9 mouse cellular contexts compared by ENCODE assay signal in the genomic region with DNA sequence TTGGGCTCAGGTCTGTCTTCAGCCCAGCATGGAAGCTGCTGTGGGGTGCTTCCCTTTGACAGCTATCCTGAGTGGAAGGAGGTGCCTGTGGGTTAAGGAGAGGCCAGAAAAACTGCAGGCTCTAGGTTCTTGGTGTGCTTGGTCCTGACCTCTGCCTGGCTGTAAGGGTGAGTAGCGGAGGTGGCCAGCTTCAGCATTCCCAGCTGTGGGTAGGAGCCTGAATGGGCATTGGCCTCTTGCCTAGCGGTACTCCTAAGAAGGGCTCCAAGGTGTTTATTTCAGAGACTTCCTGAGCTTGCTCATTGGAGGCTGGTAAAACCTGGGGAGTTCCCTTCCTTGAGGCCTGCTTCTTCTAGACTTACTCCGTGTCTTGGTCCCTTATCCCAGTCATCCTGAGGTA. TPM values are rescaled to one million over a fixed set of nuclear protein-coding genes. Genes with fewer than 3 reads are reported as not detected.
DNase-seq lines count a peak whose midpoint lies in the region; ATAC-seq and TF ChIP-seq lines count a peak whose summit lies in the region.
"Had no signal": no experiment of that assay in that cellular context is flagged by ENCODE, and none has a peak within 500 bp of the region (broad histone marks: within the 10 kb centered on the region; RNA-seq: fewer than 3 reads in every experiment).

No protein-coding gene starts in this region.

- no peak for TF ChIP-seq POLR2A in thymus, adult 2 months (IDR thresholded peaks at IDR 0.05; ENCODE audit: control insufficient read depth, extremely low read depth, insufficient read depth, low read length, poor library complexity)

- no peak overlapping the region for H3K4me2 ChIP-seq in heart, embryonic 13.5 days
- no peak overlapping the region for H3K4me2 ChIP-seq in neural tube, embryonic 13.5 days
- H3K4me2 ChIP-seq in neural tube, embryonic 15.5 days = no peak overlapping the region
- H3K4me2 ChIP-seq in heart, embryonic 16.5 days (ENCODE audit: low read depth, low read length) = peak overlapping the region; percentile 40; the same call in 1 of the 2 replicates
- no peak overlapping the region for H3K4me2 ChIP-seq in stomach, postnatal 0 days (replicated peaks; ENCODE audit: low read depth)

- no peaks in the 10 kb centered on the region for H3K9me3 ChIP-seq in heart, embryonic 13.5 days
- H3K9me3 ChIP-seq in neural tube, embryonic 13.5 days = 0 out of 2 replicates have a peak, but pooled peaks cover 3% of the 10 kb centered on the region
- 0 out of 2 replicates have a peak, but pooled peaks cover 3% of the 10 kb centered on the region for H3K9me3 ChIP-seq in neural tube, embryonic 15.5 days (replicated peaks)
- no peaks in the 10 kb centered on the region for H3K9me3 ChIP-seq in heart, embryonic 16.5 days (replicated peaks; ENCODE audit: control insufficient read depth, low read length)
- no peaks in the 10 kb centered on the region for H3K9me3 ChIP-seq in stomach, postnatal 0 days (ENCODE audit: control insufficient read depth, low read length)

- 72% methylated on average over 3 of the region's 3 CpGs for WGBS in heart, embryonic 13.5 days
- 80% methylated on average over 3 of the region's 3 CpGs for WGBS in neural tube, embryonic 13.5 days
- 81% methylated on average over 3 of the region's 3 CpGs for WGBS in neural tube, embryonic 15.5 days
- 65% methylated on average over 3 of the region's 3 CpGs for WGBS in heart, embryonic 16.5 days
- 73% methylated on average over 3 of the region's 3 CpGs for WGBS in stomach, postnatal 0 days
- 94% methylated on average over 3 of the region's 3 CpGs for WGBS in thymus, adult 2 months

- DNase-seq in heart, postnatal 14 days = no peak
- no peak for DNase-seq in stomach, postnatal 0 days (ENCODE audit: low spot score)
- DNase-seq in thymus, adult 2 months = no peak
- no peak for DNase-seq in ovary, adult 18-20 months (ENCODE audit: low spot score)

- TF ChIP-seq CTCF in stomach, postnatal 0 days (IDR thresholded peaks at IDR 0.05; ENCODE audit: low read depth) = no peak
- no peak for TF ChIP-seq CTCF in thymus, adult 2 months (IDR thresholded peaks at IDR 0.05; ENCODE audit: borderline replicate concordance, control insufficient read depth, extremely low read depth, insufficient read depth, low read length, poor library complexity)

- no peak for ATAC-seq in heart, embryonic 13.5 days (ENCODE audit: extremely low read depth, insufficient number of reproducible peaks, low FRiP score, low TSS enrichment)
- no peak for ATAC-seq in neural tube, embryonic 13.5 days (ENCODE audit: low read depth)
- ATAC-seq in neural tube, embryonic 15.5 days (ENCODE audit: low FRiP score) = no peak
- ATAC-seq in heart, embryonic 16.5 days (replicated peaks; ENCODE audit: extremely low read depth, insufficient read depth, low FRiP score) = no peak
- ATAC-seq in stomach, postnatal 0 days (ENCODE audit: low FRiP score, low TSS enrichment) = no peak

- peaks cover 61% of the 10 kb centered on the region for H3K4me1 ChIP-seq in heart, embryonic 13.5 days
- H3K4me1 ChIP-seq in neural tube, embryonic 13.5 days (replicated peaks) = peaks cover 26% of the 10 kb centered on the region
- peaks cover 19% of the 10 kb centered on the region for H3K4me1 ChIP-seq in neural tube, embryonic 15.5 days
- peaks cover 41% of the 10 kb centered on the region for H3K4me1 ChIP-seq in heart, embryonic 16.5 days (ENCODE audit: control insufficient read depth, insufficient read depth, low read length)
- H3K4me1 ChIP-seq in stomach, postnatal 0 days (replicated peaks; ENCODE audit: control insufficient read depth, insufficient read depth) = no peaks in the 10 kb centered on the region
- H3K4me1 ChIP-seq in thymus, adult 2 months (replicated peaks; ENCODE audit: control insufficient read depth, insufficient read depth, low read length) = peaks cover 31% of the 10 kb centered on the region

- no peak overlapping the region for H3K4me3 ChIP-seq in heart, embryonic 13.5 days
- H3K4me3 ChIP-seq in neural tube, embryonic 13.5 days = no peak overlapping the region
- no peak overlapping the region for H3K4me3 ChIP-seq in neural tube, embryonic 15.5 days (replicated peaks)
- no peak overlapping the region for H3K4me3 ChIP-seq in heart, embryonic 16.5 days (ENCODE audit: low read length)
- no peak overlapping the region for H3K4me3 ChIP-seq in stomach, postnatal 0 days (ENCODE audit: low read depth, low read length)
- no peak overlapping the region for H3K4me3 ChIP-seq in thymus, adult 2 months (ENCODE audit: control insufficient read depth, insufficient read depth, low read length)
- H3K4me3 ChIP-seq: erythroblast, embryonic 14.5 days had no signal

- peak overlapping the region; percentile 75 for H3K27ac ChIP-seq in heart, embryonic 13.5 days (replicated peaks)
- 0 out of 2 replicates have a peak overlapping the region, but pooled peaks have one; percentile 18 for H3K27ac ChIP-seq in neural tube, embryonic 13.5 days (replicated peaks)
- H3K27ac ChIP-seq in neural tube, embryonic 15.5 days (replicated peaks) = no peak overlapping the region
- peak overlapping the region; percentile 54 for H3K27ac ChIP-seq in heart, embryonic 16.5 days (ENCODE audit: low read length)
- H3K27ac ChIP-seq in stomach, postnatal 0 days (replicated peaks) = 0 out of 2 replicates have a peak overlapping the region, but pooled peaks have one; percentile 2
- no peak overlapping the region for H3K27ac ChIP-seq in thymus, adult 2 months (ENCODE audit: control insufficient read depth, insufficient read depth, low read length)

- H3K9ac ChIP-seq in heart, embryonic 13.5 days = no peak overlapping the region
- no peak overlapping the region for H3K9ac ChIP-seq in neural tube, embryonic 13.5 days
- H3K9ac ChIP-seq in neural tube, embryonic 15.5 days (replicated peaks) = no peak overlapping the region
- peak overlapping the region; percentile 3; the same call in 1 of the 2 replicates for H3K9ac ChIP-seq in heart, embryonic 16.5 days (ENCODE audit: low read length)
- no peak overlapping the region for H3K9ac ChIP-seq in stomach, postnatal 0 days (ENCODE audit: low read length)

- no peak for TF ChIP-seq EP300 in stomach, postnatal 0 days (optimal IDR thresholded peaks at IDR 0.05)

- intact Hi-C loops in heart, postnatal 14 days (cut with DNase I) = no loop called here

- H3K27me3 ChIP-seq in heart, embryonic 13.5 days (replicated peaks) = no peaks in the 10 kb centered on the region
- no peaks in the 10 kb centered on the region for H3K27me3 ChIP-seq in neural tube, embryonic 13.5 days
- no peaks in the 10 kb centered on the region for H3K27me3 ChIP-seq in neural tube, embryonic 15.5 days (replicated peaks)
- no peaks in the 10 kb centered on the region for H3K27me3 ChIP-seq in heart, embryonic 16.5 days (ENCODE audit: control insufficient read depth, insufficient read depth, low read length)
- no peaks in the 10 kb centered on the region for H3K27me3 ChIP-seq in stomach, postnatal 0 days (ENCODE audit: control insufficient read depth, insufficient read depth, low read length)
- H3K27me3 ChIP-seq in thymus, adult 2 months (ENCODE audit: control insufficient read depth, insufficient read depth, low read length) = no peaks in the 10 kb centered on the region

- H3K36me3 ChIP-seq in heart, embryonic 13.5 days = peaks cover 25% of the 10 kb centered on the region
- peaks cover 30% of the 10 kb centered on the region for H3K36me3 ChIP-seq in neural tube, embryonic 13.5 days
- peaks cover 21% of the 10 kb centered on the region for H3K36me3 ChIP-seq in neural tube, embryonic 15.5 days
- H3K36me3 ChIP-seq in heart, embryonic 16.5 days (ENCODE audit: control insufficient read depth, insufficient read depth) = peaks cover 14% of the 10 kb centered on the region
- H3K36me3 ChIP-seq in stomach, postnatal 0 days (ENCODE audit: control insufficient read depth, insufficient read depth, low read length) = peaks cover 10% of the 10 kb centered on the region
- peaks cover 25% of the 10 kb centered on the region for H3K36me3 ChIP-seq in thymus, adult 2 months (ENCODE audit: control insufficient read depth, insufficient read depth, low read length)

RNA-seq across cellular contexts. Expression of gene Cds2, which starts 28.3 kb away (rescaled TPM):
- polyA plus RNA-seq in heart, embryonic 13.5 days (2015; fragmentation: Nextera tagmentation; extraction: Ambion mirVana) = 14.9 and 15.4 TPM in 2 replicates
- total RNA-seq in heart, postnatal 14 days (2021) = 10 to 100 TPM; 80.1 to 91.4 TPM
- polyA plus RNA-seq in neural tube, embryonic 13.5 days (2015; fragmentation: Nextera tagmentation; extraction: Ambion mirVana) = 49.6 and 53.6 TPM in 2 replicates
- 49.4 and 57.8 TPM in 2 replicates for polyA plus RNA-seq in neural tube, embryonic 15.5 days (2015; fragmentation: Nextera tagmentation; extraction: Ambion mirVana)
- 24.6 and 28.2 TPM in 2 replicates for polyA plus RNA-seq in heart, embryonic 16.5 days (2015; fragmentation: Nextera tagmentation; extraction: Ambion mirVana)
- polyA plus RNA-seq in stomach, postnatal 0 days (2015; fragmentation: Nextera tagmentation; extraction: Ambion mirVana) = 12.6 and 13.1 TPM in 2 replicates
- 74.7 and 77.9 TPM in 2 replicates for polyA plus RNA-seq in thymus, adult 2 months (2012; rRNA removed)

RNA-seq across cellular contexts. Expression of gene Pcna, which starts 38.2 kb away (rescaled TPM):
- 167 and 180 TPM in 2 replicates for polyA plus RNA-seq in heart, embryonic 13.5 days (2015; fragmentation: Nextera tagmentation; extraction: Ambion mirVana)
- 10 to 100 TPM; 40.2 to 57.8 TPM for total RNA-seq in heart, postnatal 14 days (2021)
- 110 and 127 TPM in 2 replicates for polyA plus RNA-seq in neural tube, embryonic 13.5 days (2015; fragmentation: Nextera tagmentation; extraction: Ambion mirVana)
- polyA plus RNA-seq in neural tube, embryonic 15.5 days (2015; fragmentation: Nextera tagmentation; extraction: Ambion mirVana) = 98.3 and 150 TPM in 2 replicates
- 151 and 206 TPM in 2 replicates for polyA plus RNA-seq in heart, embryonic 16.5 days (2015; fragmentation: Nextera tagmentation; extraction: Ambion mirVana)
- polyA plus RNA-seq in stomach, postnatal 0 days (2015; fragmentation: Nextera tagmentation; extraction: Ambion mirVana) = 108 and 110 TPM in 2 replicates
- polyA plus RNA-seq in thymus, adult 2 months (2012; rRNA removed) = 382 and 470 TPM in 2 replicates

RNA-seq across cellular contexts. Expression of gene Tmem230, which starts 43.7 kb away (rescaled TPM):
- 35.5 and 40.8 TPM in 2 replicates for polyA plus RNA-seq in heart, embryonic 13.5 days (2015; fragmentation: Nextera tagmentation; extraction: Ambion mirVana)
- total RNA-seq in heart, postnatal 14 days (2021) = 10 to 100 TPM; 20.2 to 23.7 TPM
- polyA plus RNA-seq in neural tube, embryonic 13.5 days (2015; fragmentation: Nextera tagmentation; extraction: Ambion mirVana) = 51.7 and 58.1 TPM in 2 replicates
- 40.8 and 42.8 TPM in 2 replicates for polyA plus RNA-seq in neural tube, embryonic 15.5 days (2015; fragmentation: Nextera tagmentation; extraction: Ambion mirVana)
- 37.3 and 46.5 TPM in 2 replicates for polyA plus RNA-seq in heart, embryonic 16.5 days (2015; fragmentation: Nextera tagmentation; extraction: Ambion mirVana)
- polyA plus RNA-seq in stomach, postnatal 0 days (2015; fragmentation: Nextera tagmentation; extraction: Ambion mirVana) = 28.6 and 29.4 TPM in 2 replicates
- 75.0 and 82.6 TPM in 2 replicates for polyA plus RNA-seq in thymus, adult 2 months (2012; rRNA removed)

Comparison
In these comparisons a context has a peak if more than half of its experiments do, and no peak if none do; other contexts are left out.
1. H3K27ac ChIP-seq: peak in heart, embryonic 13.5 days (single experiment), neural tube, embryonic 13.5 days (single experiment), heart, embryonic 16.5 days (single experiment) and stomach, postnatal 0 days (single experiment); none in neural tube, embryonic 15.5 days (single experiment) and thymus, adult 2 months (single experiment).